Mouse (Mus musculus) layer of hippocampus, adult 9-10 months (tissue): ENCODE data around the gene Gpcpd1.

Experiments
- DNase-seq: peaks from one replicate; pipeline ENCODE4 v3.0.0; 2022; ENCODE audit warnings: low spot score

Gpcpd1 gene

GRCm38 (mm10) chr2:132586006-132586405 lies 1.5 kb downstream of the Gpcpd1 start:
- no peak for DNase-seq

GRCm38 (mm10) chr2:132584191-132584590 lies 3.3 kb downstream of the Gpcpd1 start:
- DNase-seq: no peak

- DNase-seq: no peak
Measured at GRCm38 (mm10) chr2:132583126-132583525, 4.4 kb downstream of the Gpcpd1 start.

GRCm38 (mm10) chr2:132582227-132582626 lies 5.3 kb downstream of the Gpcpd1 start:
- DNase-seq: no peak

- DNase-seq: no peak
Measured at GRCm38 (mm10) chr2:132579689-132580088, 7.8 kb downstream of the Gpcpd1 start.

- DNase-seq: no peak
Measured at GRCm38 (mm10) chr2:132578711-132579110, 8.8 kb downstream of the Gpcpd1 start.

- peak; percentile 89 for DNase-seq
Measured at GRCm38 (mm10) chr2:132578059-132578458, 9.5 kb downstream of the Gpcpd1 start.

- DNase-seq: no peak
Measured at GRCm38 (mm10) chr2:132577431-132577981, 10.0 kb downstream of the Gpcpd1 start.

- DNase-seq: no peak
Measured at GRCm38 (mm10) chr2:132576522-132577135, 10.9 kb downstream of the Gpcpd1 start.

- DNase-seq: no peak
Measured at GRCm38 (mm10) chr2:132575759-132576439, 11.6 kb downstream of the Gpcpd1 start.

- DNase-seq: no peak
Measured at GRCm38 (mm10) chr2:132575256-132575655, 12.3 kb downstream of the Gpcpd1 start.

GRCm38 (mm10) chr2:132573280-132573679 lies 14.2 kb downstream of the Gpcpd1 start:
- DNase-seq: no peak

- no peak for DNase-seq
Measured at GRCm38 (mm10) chr2:132572651-132573050, 14.9 kb downstream of the Gpcpd1 start.

- no peak for DNase-seq
Measured at GRCm38 (mm10) chr2:132571301-132571700, 16.2 kb downstream of the Gpcpd1 start.

- no peak for DNase-seq
Measured at GRCm38 (mm10) chr2:132570869-132571268, 16.7 kb downstream of the Gpcpd1 start.

GRCm38 (mm10) chr2:132569686-132570085 lies 17.8 kb downstream of the Gpcpd1 start:
- no peak for DNase-seq

- DNase-seq: no peak
Measured at GRCm38 (mm10) chr2:132567414-132567813, 20.1 kb downstream of the Gpcpd1 start.

GRCm38 (mm10) chr2:132561860-132562259 lies 25.7 kb downstream of the Gpcpd1 start:
- DNase-seq: no peak

GRCm38 (mm10) chr2:132527864-132528263 lies 59.7 kb downstream of the Gpcpd1 start:
- DNase-seq: no peak

- DNase-seq: no peak
Measured at GRCm38 (mm10) chr2:132526894-132527532, 60.5 kb downstream of the Gpcpd1 start.

GRCm38 (mm10) chr2:132526110-132526509 lies 61.4 kb downstream of the Gpcpd1 start:
- DNase-seq: no peak

GRCm38 (mm10) chr2:132518021-132518901 lies 69.3 kb downstream of the Gpcpd1 start:
- no peak for DNase-seq
